Mouse (Mus musculus) liver, adult (tissue): ENCODE data around the gene Gm13119.
"Not testable (repeated sequence)": the region's sequence is repeated elsewhere in the genome, so short reads cannot be mapped to it uniquely, and the experiment has no call there.

Source experiments
- GATA4 ChIP-seq: IDR thresholded peaks from 2 replicates; pipeline ENCODE4 v1.6.1; 2014; ENCODE audit warnings: mild to moderate bottlenecking, low read length; ENCODE audit not compliant: insufficient replicate concordance

Gene Gm13119

GRCm38 (mm10) chr4:144357642-144358041, at the start of gene Gm13119:
Gene Gm13119, plus strand, starts transcription at chr4:144357942.
- TF ChIP-seq GATA4: not testable (repeated sequence)

GRCm38 (mm10) chr4:144329949-144330348, 27.8 kb upstream of the Gm13119 start, which contains the start of gene Gm13128:
Gene Gm13128, plus strand, starts transcription at chr4:144330249.
- TF ChIP-seq GATA4: not testable (repeated sequence)

GRCm38 (mm10) chr4:144377911-144378310, 20.2 kb downstream of the Gm13119 start, which contains the start of gene Pramef20:
Gene Pramef20, minus strand, starts transcription at chr4:144377933.
- no peak for TF ChIP-seq GATA4

GRCm38 (mm10) chr4:144396316-144396715, 38.6 kb downstream of the Gm13119 start:
- TF ChIP-seq GATA4: no peak

- no peak for TF ChIP-seq GATA4
Observed at GRCm38 (mm10) chr4:144402712-144403111, 45.0 kb downstream of the Gm13119 start.

GRCm38 (mm10) chr4:144404456-144405086, 46.8 kb downstream of the Gm13119 start:
- no peak for TF ChIP-seq GATA4

GRCm38 (mm10) chr4:144406261-144406660, 48.5 kb downstream of the Gm13119 start:
- TF ChIP-seq GATA4: no peak

- TF ChIP-seq GATA4: no peak
Observed at GRCm38 (mm10) chr4:144408290-144408689, 50.5 kb downstream of the Gm13119 start, which contains the start of gene Pramef12. Gene Pramef12, minus strand, starts transcription at chr4:144408464.
